Mouse (Mus musculus) small intestine, adult 2 months (tissue): ENCODE results near the gene Aptx. TPM values are rescaled to one million over a fixed set of nuclear protein-coding genes. Genes with fewer than 3 reads are reported as not detected.

ENCODE experiments used
- H3K27ac ChIP-seq: fragments of 200-500 bp; 2 replicates; pipeline ENCODE4 v1.5.1; 2012; ENCODE audit warnings: low read depth, low read length, control low read depth, inconsistent platforms; ENCODE audit not compliant: insufficient read depth
- H3K27me3 ChIP-seq: fragments of 200-500 bp; 2 replicates; pipeline ENCODE4 v1.6.1; 2012; ENCODE audit warnings: mild to moderate bottlenecking, moderate library complexity, low read length, inconsistent platforms; ENCODE audit not compliant: control insufficient read depth, insufficient read depth
- H3K36me3 ChIP-seq: fragments of 200-500 bp; 2 replicates; pipeline ENCODE4 v1.6.1; 2012; ENCODE audit warnings: mild to moderate bottlenecking, low read length, control low read depth, inconsistent platforms; ENCODE audit not compliant: control insufficient read depth, insufficient read depth
- H3K4me1 ChIP-seq: fragments of 200-500 bp; 2 replicates; pipeline ENCODE4 v1.6.1; 2012; ENCODE audit warnings: low read length, inconsistent platforms, mixed read lengths; ENCODE audit not compliant: control insufficient read depth, insufficient read depth, insufficient read length
- H3K4me3 ChIP-seq: fragments of 200-500 bp; 2 replicates; pipeline ENCODE4 v1.5.1; 2012; ENCODE audit warnings: low read depth, mild to moderate bottlenecking, control low read depth, inconsistent platforms, low read length, moderate library complexity
- CTCF ChIP-seq: fragments of 200-500 bp; IDR thresholded peaks from 2 replicates; pipeline ENCODE4 v1.5.1; 2012; ENCODE audit warnings: low read depth, mild to moderate bottlenecking, control low read depth, inconsistent platforms, low read length, moderate library complexity, mixed read lengths; ENCODE audit not compliant: insufficient replicate concordance, insufficient read length; ENCODE audit errors: extremely low read depth
- POLR2A ChIP-seq: fragments of 200-500 bp; IDR thresholded peaks from 2 replicates; pipeline ENCODE4 v1.6.1; 2012; ENCODE audit warnings: low read depth, mild to moderate bottlenecking, control low read depth, inconsistent platforms, low read length, moderate library complexity
- WGBS: fragments of 180-500 bp; shearing (Covaris S2); methylation state at CpG from one replicate; pipeline ENCODE4 v1.1.7; 2018; 5-methylcytosine and 5-hydroxymethylcytosine counted together
- polyA plus RNA-seq: library from polyadenylated mRNA; depleted of rRNA; stranded (reverse); fragments of >200 nt; gene quantifications from 2 replicates; pipeline ENCODE4 v1.2.3, GENCODE M21; 2012

Gene Aptx
- polyA plus RNA-seq, 1 experiment, result 2.9 TPM

- Histone ChIP-seq H3K27ac (no peak overlapping the region), H3K27me3 (no peaks in the 10 kb centered on the region), H3K4me3 (no peak overlapping the region), H3K4me1 (no peaks in the 10 kb centered on the region), H3K36me3 (peaks cover 41% of the 10 kb centered on the region)
- 88% methylated on average over 11 of the region's 11 CpGs for WGBS
- TF ChIP-seq POLR2A (no peak), CTCF (no peak)
These were observed 11.9 kb downstream of the Aptx start for GRCm38 (mm10) chr4:40691100-40691499.

GRCm38 (mm10) chr4:40683306-40683705 lies 19.7 kb downstream of the Aptx start:
- H3K4me1 ChIP-seq, result no peaks in the 10 kb centered on the region
- H3K27ac ChIP-seq, result no peak overlapping the region
- 76% methylated on average over 2 of the region's 2 CpGs for WGBS
- peaks cover 14% of the 10 kb centered on the region for H3K36me3 ChIP-seq
- H3K4me3 ChIP-seq, result no peak overlapping the region
- TF ChIP-seq CTCF, result no peak
- TF ChIP-seq POLR2A, result no peak
- H3K27me3 ChIP-seq, result no peaks in the 10 kb centered on the region

GRCm38 (mm10) chr4:40682359-40682758 lies 20.6 kb downstream of the Aptx start:
- Histone ChIP-seq H3K36me3 (peaks cover 8% of the 10 kb centered on the region), H3K4me3 (no peak overlapping the region), H3K27me3 (0 out of 2 replicates have a peak, but pooled peaks cover 2% of the 10 kb centered on the region), H3K27ac (no peak overlapping the region), H3K4me1 (no peaks in the 10 kb centered on the region)
- 94% methylated on average over 5 of the region's 5 CpGs for WGBS
- TF ChIP-seq CTCF (no peak), POLR2A (no peak)

GRCm38 (mm10) chr4:40681908-40682307 lies 21.1 kb downstream of the Aptx start:
- H3K4me3 ChIP-seq, result no peak overlapping the region
- 0 out of 2 replicates have a peak, but pooled peaks cover 4% of the 10 kb centered on the region for H3K27me3 ChIP-seq
- TF ChIP-seq POLR2A (no peak), CTCF (no peak)
- no peak overlapping the region for H3K27ac ChIP-seq
- peaks cover 7% of the 10 kb centered on the region for H3K36me3 ChIP-seq
- 11% methylated on average over 3 of the region's 3 CpGs for WGBS
- H3K4me1 ChIP-seq, result no peaks in the 10 kb centered on the region

GRCm38 (mm10) chr4:40680250-40680860 lies 22.6 kb downstream of the Aptx start:
- no peak for TF ChIP-seq POLR2A
- TF ChIP-seq CTCF, result peak; percentile 90
- Histone ChIP-seq H3K36me3 (no peaks in the 10 kb centered on the region), H3K27ac (no peak overlapping the region), H3K4me1 (no peaks in the 10 kb centered on the region), H3K27me3 (0 out of 2 replicates have a peak, but pooled peaks cover 4% of the 10 kb centered on the region), H3K4me3 (no peak overlapping the region)
- 49% methylated on average over 5 of the region's 5 CpGs for WGBS

- Histone ChIP-seq H3K4me3 (no peak overlapping the region), H3K27ac (no peak overlapping the region), H3K36me3 (no peaks in the 10 kb centered on the region), H3K4me1 (no peaks in the 10 kb centered on the region), H3K27me3 (0 out of 2 replicates have a peak, but pooled peaks cover 4% of the 10 kb centered on the region)
- TF ChIP-seq POLR2A (no peak), CTCF (peak; percentile 14; the same call in 1 of the 2 replicates)
- 25% methylated on average over 5 of the region's 5 CpGs for WGBS
These were observed 25.9 kb downstream of the Aptx start for GRCm38 (mm10) chr4:40677132-40677531.

- H3K36me3 ChIP-seq, result no peaks in the 10 kb centered on the region
- TF ChIP-seq POLR2A, result no peak
- TF ChIP-seq CTCF, result no peak
- H3K27me3 ChIP-seq, result 0 out of 2 replicates have a peak, but pooled peaks cover 4% of the 10 kb centered on the region
- H3K4me1 ChIP-seq, result no peaks in the 10 kb centered on the region
- H3K4me3 ChIP-seq, result no peak overlapping the region
- 15% methylated on average over 14 of the region's 14 CpGs for WGBS
- no peak overlapping the region for H3K27ac ChIP-seq
These were observed 26.7 kb downstream of the Aptx start for GRCm38 (mm10) chr4:40676338-40676737.

GRCm38 (mm10) chr4:40673526-40673925 lies 29.5 kb downstream of the Aptx start:
- WGBS, result 94% methylated on average over 5 of the region's 5 CpGs
- TF ChIP-seq POLR2A, result no peak
- no peak for TF ChIP-seq CTCF
- H3K4me1 ChIP-seq, result no peaks in the 10 kb centered on the region

More at GRCm38 (mm10) chr4:40673526-40673925, 29.5 kb downstream of the Aptx start:
- Histone ChIP-seq H3K27ac (no peak overlapping the region), H3K36me3 (no peaks in the 10 kb centered on the region), H3K27me3 (0 out of 2 replicates have a peak, but pooled peaks cover 4% of the 10 kb centered on the region), H3K4me3 (no peak overlapping the region)
